Mouse (Mus musculus) embryonic facial prominence, embryonic 12.5 days (tissue): Measurements from ENCODE around the gene Il11ra1. TPM values are rescaled to one million over a fixed set of nuclear protein-coding genes. Genes with fewer than 3 reads are reported as not detected.

Experiments used
- ATAC-seq: fragments of 200-750 bp; cut with Nextera tagmentation; 2 replicates; pipeline ENCODE4 v1.8.0; 2017; ENCODE audit not compliant: insufficient number of reproducible peaks, insufficient read depth, low FRiP score, low TSS enrichment
- H3K27ac ChIP-seq: fragments of 300-500 bp; sonication (generic); 2 replicates; pipeline ENCODE4 v1.5.1; 2016; ENCODE audit warnings: mild to moderate bottlenecking
- H3K27me3 ChIP-seq: fragments of 300-500 bp; sonication (generic); 2 replicates; pipeline ENCODE4 v1.6.1; 2016; ENCODE audit warnings: mild to moderate bottlenecking, moderate library complexity
- H3K36me3 ChIP-seq: fragments of 300-500 bp; sonication (generic); 2 replicates; pipeline ENCODE4 v1.6.1; 2016; ENCODE audit warnings: mild to moderate bottlenecking
- H3K4me1 ChIP-seq: fragments of 300-500 bp; sonication (generic); 2 replicates; pipeline ENCODE4 v1.6.1; 2016
- H3K4me2 ChIP-seq: fragments of 300-500 bp; sonication (generic); replicated peaks from 2 replicates; pipeline ENCODE4 v1.6.1; 2016; ENCODE audit warnings: mild to moderate bottlenecking, moderate library complexity
- H3K4me3 ChIP-seq: fragments of 300-500 bp; sonication (generic); 2 replicates; pipeline ENCODE4 v1.5.1; 2016; ENCODE audit warnings: mild to moderate bottlenecking
- H3K9ac ChIP-seq: fragments of 300-500 bp; sonication (generic); 2 replicates; pipeline ENCODE4 v1.6.1; 2016; ENCODE audit warnings: mild to moderate bottlenecking, moderate library complexity
- H3K9me3 ChIP-seq: fragments of 300-500 bp; sonication (generic); 2 replicates; pipeline ENCODE4 v1.6.1; 2016; ENCODE audit warnings: mild to moderate bottlenecking, moderate library complexity
- WGBS: fragments of 180-500 bp; shearing (Covaris S2); methylation state at CpG from one replicate; pipeline ENCODE4 v1.1.7; 2016; 5-methylcytosine and 5-hydroxymethylcytosine counted together
- polyA plus RNA-seq: library from polyadenylated mRNA; unstranded; fragments of >200 nt; fragmentation: Nextera tagmentation; extraction: Ambion mirVana; gene quantifications from 2 replicates; pipeline ENCODE4 v1.2.1, GENCODE M21; 2016

Il11ra1 gene
- polyA plus RNA-seq, 1 experiment from 2014 or later: 358 TPM

- no peak overlapping the region for H3K4me3 ChIP-seq
- H3K36me3 ChIP-seq: 0 out of 2 replicates have a peak, but pooled peaks cover 3% of the 10 kb centered on the region
- H3K9ac ChIP-seq: peak overlapping the region; percentile 19; the same call in 1 of the 2 replicates
- peak overlapping the region; percentile 12 for H3K4me2 ChIP-seq
- H3K4me1 ChIP-seq: peaks cover 58% of the 10 kb centered on the region
- ATAC-seq: 0 out of 2 replicates have a peak, but pooled peaks have one; percentile 22
- no peaks in the 10 kb centered on the region for H3K9me3 ChIP-seq
- H3K27ac ChIP-seq: peak overlapping the region; percentile 80
- 2% methylated on average over 7 of the region's 8 CpGs for WGBS
- peaks cover 3% of the 10 kb centered on the region; the same call in 1 of the 2 replicates for H3K27me3 ChIP-seq
Observed at GRCm38 (mm10) chr4:41665009-41665675, 34.6 kb upstream of the Il11ra1 start.

- no peaks in the 10 kb centered on the region for H3K9me3 ChIP-seq
- no peak overlapping the region for H3K27ac ChIP-seq
- peaks cover 3% of the 10 kb centered on the region; the same call in 1 of the 2 replicates for H3K27me3 ChIP-seq
- no peak overlapping the region for H3K4me2 ChIP-seq
- H3K4me1 ChIP-seq: peaks cover 48% of the 10 kb centered on the region
- no peak overlapping the region for H3K4me3 ChIP-seq
- 74% methylated on average over 11 of the region's 11 CpGs for WGBS
- H3K9ac ChIP-seq: no peak overlapping the region
- 0 out of 2 replicates have a peak, but pooled peaks cover 7% of the 10 kb centered on the region for H3K36me3 ChIP-seq
- ATAC-seq: no peak
Observed at GRCm38 (mm10) chr4:41666646-41667045, 33.1 kb upstream of the Il11ra1 start.

GRCm38 (mm10) chr4:41670836-41671235 is 29.0 kb upstream of the Il11ra1 start:
- 84% methylated on average over 18 of the region's 18 CpGs for WGBS

GRCm38 (mm10) chr4:41671500-41671899 is 28.3 kb upstream of the Il11ra1 start:
- H3K4me1 ChIP-seq: peaks cover 27% of the 10 kb centered on the region
- 0 out of 2 replicates have a peak, but pooled peaks cover 4% of the 10 kb centered on the region for H3K36me3 ChIP-seq
- no peaks in the 10 kb centered on the region for H3K27me3 ChIP-seq
- no peaks in the 10 kb centered on the region for H3K9me3 ChIP-seq
- no peak overlapping the region for H3K4me3 ChIP-seq
- no peak for ATAC-seq
- no peak overlapping the region for H3K4me2 ChIP-seq
- no peak overlapping the region for H3K27ac ChIP-seq
- 27% methylated on average over 5 of the region's 5 CpGs for WGBS
- no peak overlapping the region for H3K9ac ChIP-seq

More at GRCm38 (mm10) chr4:41670836-41671235, 29.0 kb upstream of the Il11ra1 start:
- Histone ChIP-seq H3K9ac (no peak overlapping the region), H3K4me1 (peaks cover 23% of the 10 kb centered on the region), H3K27ac (no peak overlapping the region), H3K4me3 (no peak overlapping the region), H3K4me2 (no peak overlapping the region), H3K36me3 (0 out of 2 replicates have a peak, but pooled peaks cover 4% of the 10 kb centered on the region), H3K27me3 (no peaks in the 10 kb centered on the region), H3K9me3 (no peaks in the 10 kb centered on the region)
- ATAC-seq: no peak

- peaks cover 28% of the 10 kb centered on the region for H3K4me1 ChIP-seq
- H3K9ac ChIP-seq: no peak overlapping the region
- no peak overlapping the region for H3K4me3 ChIP-seq
- 11% methylated on average over 8 of the region's 8 CpGs for WGBS
- H3K4me2 ChIP-seq: 0 out of 2 replicates have a peak overlapping the region, but pooled peaks have one; percentile 8
- H3K27ac ChIP-seq: 0 out of 2 replicates have a peak overlapping the region, but pooled peaks have one; percentile 26
- no peaks in the 10 kb centered on the region for H3K9me3 ChIP-seq
- 0 out of 2 replicates have a peak, but pooled peaks cover 4% of the 10 kb centered on the region for H3K36me3 ChIP-seq
- no peaks in the 10 kb centered on the region for H3K27me3 ChIP-seq
- ATAC-seq: peak; percentile 44; the same call in 1 of the 2 replicates
Observed at GRCm38 (mm10) chr4:41671963-41672480, 27.8 kb upstream of the Il11ra1 start.

- ATAC-seq: 0 out of 2 replicates have a peak, but pooled peaks have one; percentile 4
Observed at GRCm38 (mm10) chr4:41672522-41672963, 27.2 kb upstream of the Il11ra1 start.

GRCm38 (mm10) chr4:41673186-41673585 is 26.6 kb upstream of the Il11ra1 start:
- Histone ChIP-seq H3K36me3 (0 out of 2 replicates have a peak, but pooled peaks cover 4% of the 10 kb centered on the region), H3K9me3 (no peaks in the 10 kb centered on the region), H3K27me3 (no peaks in the 10 kb centered on the region), H3K27ac (no peak overlapping the region), H3K4me2 (no peak overlapping the region), H3K4me1 (peaks cover 37% of the 10 kb centered on the region), H3K9ac (no peak overlapping the region), H3K4me3 (no peak overlapping the region)
- ATAC-seq: no peak
- WGBS: 66% methylated on average over 19 of the region's 19 CpGs

More at GRCm38 (mm10) chr4:41672522-41672963, 27.2 kb upstream of the Il11ra1 start:
- H3K9ac ChIP-seq: no peak overlapping the region
- 0 out of 2 replicates have a peak overlapping the region, but pooled peaks have one; percentile 26 for H3K27ac ChIP-seq
- H3K4me1 ChIP-seq: peaks cover 33% of the 10 kb centered on the region
- no peaks in the 10 kb centered on the region for H3K9me3 ChIP-seq
- H3K27me3 ChIP-seq: no peaks in the 10 kb centered on the region
- H3K36me3 ChIP-seq: 0 out of 2 replicates have a peak, but pooled peaks cover 4% of the 10 kb centered on the region
- WGBS: 39% methylated on average over 8 of the region's 8 CpGs
- no peak overlapping the region for H3K4me3 ChIP-seq
- H3K4me2 ChIP-seq: no peak overlapping the region

- H3K4me2 ChIP-seq: no peak overlapping the region
- H3K9ac ChIP-seq: no peak overlapping the region
- no peaks in the 10 kb centered on the region for H3K36me3 ChIP-seq
- H3K4me3 ChIP-seq: no peak overlapping the region
- H3K27me3 ChIP-seq: no peaks in the 10 kb centered on the region
- WGBS: 62% methylated on average over 17 of the region's 17 CpGs
- H3K4me1 ChIP-seq: peaks cover 54% of the 10 kb centered on the region
- H3K27ac ChIP-seq: no peak overlapping the region; the same call in 1 of the 2 replicates
- ATAC-seq: no peak
- H3K9me3 ChIP-seq: no peaks in the 10 kb centered on the region
Observed at GRCm38 (mm10) chr4:41676248-41677005, 23.4 kb upstream of the Il11ra1 start.

GRCm38 (mm10) chr4:41677006-41677629 is 22.7 kb upstream of the Il11ra1 start:
- WGBS: 54% methylated on average over 13 of the region's 13 CpGs

GRCm38 (mm10) chr4:41678863-41679262 is 20.9 kb upstream of the Il11ra1 start:
- Histone ChIP-seq H3K9me3 (no peaks in the 10 kb centered on the region), H3K4me2 (no peak overlapping the region), H3K4me3 (no peak overlapping the region), H3K27me3 (no peaks in the 10 kb centered on the region), H3K27ac (no peak overlapping the region), H3K36me3 (no peaks in the 10 kb centered on the region), H3K9ac (no peak overlapping the region), H3K4me1 (peaks cover 52% of the 10 kb centered on the region)
- 82% methylated on average over 6 of the region's 6 CpGs for WGBS
- ATAC-seq: no peak

More at GRCm38 (mm10) chr4:41677006-41677629, 22.7 kb upstream of the Il11ra1 start:
- Histone ChIP-seq H3K27me3 (no peaks in the 10 kb centered on the region), H3K36me3 (no peaks in the 10 kb centered on the region), H3K27ac (no peak overlapping the region), H3K9me3 (no peaks in the 10 kb centered on the region), H3K4me3 (no peak overlapping the region), H3K4me1 (peaks cover 52% of the 10 kb centered on the region), H3K9ac (peak overlapping the region; percentile 7; the same call in 1 of the 2 replicates), H3K4me2 (no peak overlapping the region)
- ATAC-seq: no peak

GRCm38 (mm10) chr4:41679291-41679690 is 20.5 kb upstream of the Il11ra1 start:
- H3K27ac ChIP-seq: peak overlapping the region; percentile 54; the same call in 1 of the 2 replicates
- peaks cover 52% of the 10 kb centered on the region for H3K4me1 ChIP-seq
- WGBS: 100% methylated on average over 1 of the region's 2 CpGs
- no peak overlapping the region for H3K4me2 ChIP-seq
- no peaks in the 10 kb centered on the region for H3K36me3 ChIP-seq
- ATAC-seq: no peak
- no peak overlapping the region for H3K4me3 ChIP-seq
- H3K27me3 ChIP-seq: no peaks in the 10 kb centered on the region
- no peaks in the 10 kb centered on the region for H3K9me3 ChIP-seq
- no peak overlapping the region for H3K9ac ChIP-seq
